Mouse (Mus musculus): ENCODE results near the gene Olfm1. TPM values are rescaled to one million over a fixed set of nuclear protein-coding genes. Genes with fewer than 3 reads are reported as not detected.

Olfm1 gene
- polyA plus RNA-seq, 1 experiment from 2014 or later = 5.1 TPM

DNA sequence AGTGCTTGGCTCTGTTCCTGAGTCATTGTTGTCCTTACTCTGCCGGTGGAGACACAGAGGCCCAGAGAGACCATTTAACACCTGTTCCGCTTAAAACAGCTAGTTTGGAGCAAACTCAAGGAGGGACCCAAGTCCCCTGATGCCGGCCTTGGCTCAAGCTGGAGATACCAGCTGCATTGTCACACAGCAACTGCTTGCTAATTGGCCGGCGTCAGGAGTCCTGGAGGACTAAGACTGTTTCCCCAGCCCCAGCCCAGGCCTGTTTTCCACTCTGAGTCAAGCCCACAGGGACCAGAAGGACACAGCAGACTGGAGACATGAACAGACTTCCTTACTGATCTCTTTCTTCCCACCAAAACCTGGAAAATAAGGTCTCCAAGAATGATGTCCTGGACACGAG lies 43.7 kb downstream of the Olfm1 start:
- Histone ChIP-seq H3K9me3 (replicated peaks; ENCODE audit: control insufficient read depth, low read length) (no peaks in the 10 kb centered on the region; the same call in 1 of the 2 replicates), H3K4me3 (ENCODE audit: low read length) (no peak overlapping the region), H3K4me1 (ENCODE audit: control insufficient read depth, insufficient read depth, low read length) (no peaks in the 10 kb centered on the region), H3K4me2 (ENCODE audit: low read depth, low read length) (no peak overlapping the region), H3K9ac (ENCODE audit: low read length) (no peak overlapping the region), H3K36me3 (ENCODE audit: control insufficient read depth, insufficient read depth) (no peaks in the 10 kb centered on the region), H3K27me3 (ENCODE audit: control insufficient read depth, insufficient read depth, low read length) (peaks cover 5% of the 10 kb centered on the region; the same call in 1 of the 2 replicates), H3K27ac (ENCODE audit: low read length) (no peak overlapping the region)
- no peak for ATAC-seq (replicated peaks; ENCODE audit: extremely low read depth, insufficient read depth, low FRiP score)
- 77% methylated on average over 6 of the region's 6 CpGs for WGBS

DNA sequence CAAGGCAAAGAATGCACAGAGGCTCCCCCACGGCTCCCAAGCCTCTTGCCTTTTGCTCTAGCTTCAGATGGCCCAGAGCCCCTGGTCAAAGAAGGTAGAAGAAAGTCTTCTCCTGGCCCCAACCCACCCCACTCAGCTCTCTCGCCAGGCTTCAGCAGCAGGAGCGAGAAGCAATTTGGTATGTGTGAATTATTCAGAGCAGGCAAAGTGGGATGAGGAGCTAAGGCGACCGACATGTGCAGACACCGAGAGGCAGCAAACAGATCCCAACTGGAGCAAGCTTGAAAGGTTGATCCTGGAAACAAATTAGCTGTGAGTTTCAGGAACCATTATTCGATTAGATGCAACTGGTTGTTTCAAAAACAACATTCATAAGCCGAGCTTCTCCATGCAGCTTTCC lies 46.8 kb downstream of the Olfm1 start:
- no peaks in the 10 kb centered on the region for H3K4me1 ChIP-seq (ENCODE audit: control insufficient read depth, insufficient read depth, low read length)
- no peak overlapping the region for H3K4me3 ChIP-seq (ENCODE audit: low read length)
- H3K27ac ChIP-seq (ENCODE audit: low read length) = no peak overlapping the region
- peaks cover 5% of the 10 kb centered on the region; the same call in 1 of the 2 replicates for H3K27me3 ChIP-seq (ENCODE audit: control insufficient read depth, insufficient read depth, low read length)
- H3K9me3 ChIP-seq (replicated peaks; ENCODE audit: control insufficient read depth, low read length) = no peaks in the 10 kb centered on the region; the same call in 1 of the 2 replicates
- ATAC-seq (replicated peaks; ENCODE audit: extremely low read depth, insufficient read depth, low FRiP score) = no peak
- H3K36me3 ChIP-seq (ENCODE audit: control insufficient read depth, insufficient read depth) = no peaks in the 10 kb centered on the region
- no peak overlapping the region for H3K4me2 ChIP-seq (ENCODE audit: low read depth, low read length)
- no peak overlapping the region for H3K9ac ChIP-seq (ENCODE audit: low read length)
- 65% methylated on average over 8 of the region's 8 CpGs for WGBS

DNA sequence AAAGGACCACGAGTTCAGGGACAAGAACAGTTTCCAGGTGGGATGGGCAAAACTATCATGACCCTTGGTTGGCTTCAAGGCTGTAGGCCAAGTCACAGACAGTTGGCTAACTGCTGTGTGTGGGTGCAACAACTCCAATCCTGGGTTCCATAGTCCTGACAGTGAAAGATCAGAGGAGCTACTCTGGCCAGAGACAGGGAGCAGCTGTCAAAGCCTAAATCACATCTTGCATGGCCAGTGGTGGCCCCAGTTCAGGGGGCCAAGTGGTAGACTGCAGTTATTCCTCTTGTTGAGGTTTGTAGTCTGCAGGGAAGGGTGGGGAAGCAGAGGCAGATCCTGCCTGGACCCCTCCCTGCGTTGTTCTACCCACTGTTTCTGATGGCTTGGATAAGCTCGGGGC lies 48.1 kb downstream of the Olfm1 start:
- WGBS = 80% methylated on average over 3 of the region's 3 CpGs

DNA sequence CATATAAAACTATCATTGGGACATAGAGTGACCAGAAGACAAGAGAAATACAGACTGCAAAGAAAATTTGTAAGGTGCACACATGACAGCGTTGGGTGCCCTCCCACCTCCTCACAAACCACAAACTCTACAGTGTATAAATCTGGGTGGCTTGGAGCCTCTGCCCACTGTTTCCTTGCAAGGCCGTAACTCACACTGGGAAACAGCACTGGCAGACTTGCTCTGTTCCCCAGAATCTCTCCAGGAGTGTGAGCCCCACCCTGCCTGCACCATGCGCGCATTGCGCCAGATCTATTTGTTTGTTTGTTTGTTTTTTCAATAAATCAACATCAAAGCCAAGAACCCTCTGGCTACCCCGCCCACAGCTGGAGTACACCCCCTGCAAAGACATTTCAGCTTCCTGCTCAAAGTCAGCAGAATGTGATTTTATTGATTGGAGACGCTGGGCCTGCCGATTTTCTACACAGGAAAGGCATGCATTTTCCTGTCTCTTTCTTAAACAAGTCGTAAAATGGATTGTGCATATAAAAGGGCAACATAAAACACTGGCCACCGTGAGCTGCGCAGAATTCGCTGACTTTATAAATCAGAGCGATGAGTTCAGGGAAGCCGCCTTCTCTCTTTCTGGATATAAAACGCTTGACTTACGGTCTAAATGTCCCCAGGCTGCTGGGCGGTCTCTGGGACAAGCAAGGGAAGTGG lies 48.9 kb downstream of the Olfm1 start:
- no peak overlapping the region for H3K9ac ChIP-seq (ENCODE audit: low read length)

More for the DNA sequence above, 48.1 kb downstream of the Olfm1 start:
- Histone ChIP-seq H3K27ac (ENCODE audit: low read length) (no peak overlapping the region), H3K9ac (ENCODE audit: low read length) (no peak overlapping the region), H3K4me3 (ENCODE audit: low read length) (no peak overlapping the region), H3K27me3 (ENCODE audit: control insufficient read depth, insufficient read depth, low read length) (peaks cover 5% of the 10 kb centered on the region; the same call in 1 of the 2 replicates), H3K9me3 (replicated peaks; ENCODE audit: control insufficient read depth, low read length) (no peaks in the 10 kb centered on the region; the same call in 1 of the 2 replicates), H3K36me3 (ENCODE audit: control insufficient read depth, insufficient read depth) (no peaks in the 10 kb centered on the region), H3K4me2 (ENCODE audit: low read depth, low read length) (no peak overlapping the region), H3K4me1 (ENCODE audit: control insufficient read depth, insufficient read depth, low read length) (no peaks in the 10 kb centered on the region)
- no peak for ATAC-seq (replicated peaks; ENCODE audit: extremely low read depth, insufficient read depth, low FRiP score)

DNA sequence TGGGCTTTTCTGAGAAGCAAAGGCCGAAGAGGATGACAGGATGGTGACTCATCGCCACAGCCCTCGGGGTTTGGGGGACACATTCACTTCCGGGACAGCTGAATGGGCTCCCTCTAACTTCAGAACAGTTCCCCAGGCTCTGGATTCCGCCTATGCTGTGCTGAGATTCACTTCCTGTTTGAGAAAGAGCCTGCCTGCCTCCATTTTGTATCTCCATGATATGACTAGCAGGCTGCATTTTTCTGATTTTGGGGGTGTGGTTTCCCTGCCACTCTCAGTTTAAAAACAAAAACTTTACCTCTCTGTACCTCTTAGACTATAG lies 49.4 kb downstream of the Olfm1 start:
- WGBS = 42% methylated on average over 5 of the region's 5 CpGs
- no peak for ATAC-seq (replicated peaks; ENCODE audit: extremely low read depth, insufficient read depth, low FRiP score)
- no peak overlapping the region for H3K9ac ChIP-seq (ENCODE audit: low read length)
- no peak overlapping the region for H3K4me3 ChIP-seq (ENCODE audit: low read length)
- no peak overlapping the region for H3K27ac ChIP-seq (ENCODE audit: low read length)
- H3K4me2 ChIP-seq (ENCODE audit: low read depth, low read length) = no peak overlapping the region
- peaks cover 5% of the 10 kb centered on the region; the same call in 1 of the 2 replicates for H3K27me3 ChIP-seq (ENCODE audit: control insufficient read depth, insufficient read depth, low read length)
- H3K36me3 ChIP-seq (ENCODE audit: control insufficient read depth, insufficient read depth) = no peaks in the 10 kb centered on the region
- H3K9me3 ChIP-seq (replicated peaks; ENCODE audit: control insufficient read depth, low read length) = no peaks in the 10 kb centered on the region; the same call in 1 of the 2 replicates
- H3K4me1 ChIP-seq (ENCODE audit: control insufficient read depth, insufficient read depth, low read length) = no peaks in the 10 kb centered on the region

More for the DNA sequence above, 48.9 kb downstream of the Olfm1 start:
- H3K4me2 ChIP-seq (ENCODE audit: low read depth, low read length) = no peak overlapping the region
- H3K9me3 ChIP-seq (replicated peaks; ENCODE audit: control insufficient read depth, low read length) = no peaks in the 10 kb centered on the region; the same call in 1 of the 2 replicates
- no peaks in the 10 kb centered on the region for H3K4me1 ChIP-seq (ENCODE audit: control insufficient read depth, insufficient read depth, low read length)
- H3K27ac ChIP-seq (ENCODE audit: low read length) = no peak overlapping the region
- peaks cover 5% of the 10 kb centered on the region; the same call in 1 of the 2 replicates for H3K27me3 ChIP-seq (ENCODE audit: control insufficient read depth, insufficient read depth, low read length)
- whole genome bisulfite sequencing = 74% methylated on average over 17 of the region's 17 CpGs
- ATAC-seq (replicated peaks; ENCODE audit: extremely low read depth, insufficient read depth, low FRiP score) = no peak
- H3K36me3 ChIP-seq (ENCODE audit: control insufficient read depth, insufficient read depth) = no peaks in the 10 kb centered on the region
- H3K4me3 ChIP-seq (ENCODE audit: low read length) = no peak overlapping the region

DNA sequence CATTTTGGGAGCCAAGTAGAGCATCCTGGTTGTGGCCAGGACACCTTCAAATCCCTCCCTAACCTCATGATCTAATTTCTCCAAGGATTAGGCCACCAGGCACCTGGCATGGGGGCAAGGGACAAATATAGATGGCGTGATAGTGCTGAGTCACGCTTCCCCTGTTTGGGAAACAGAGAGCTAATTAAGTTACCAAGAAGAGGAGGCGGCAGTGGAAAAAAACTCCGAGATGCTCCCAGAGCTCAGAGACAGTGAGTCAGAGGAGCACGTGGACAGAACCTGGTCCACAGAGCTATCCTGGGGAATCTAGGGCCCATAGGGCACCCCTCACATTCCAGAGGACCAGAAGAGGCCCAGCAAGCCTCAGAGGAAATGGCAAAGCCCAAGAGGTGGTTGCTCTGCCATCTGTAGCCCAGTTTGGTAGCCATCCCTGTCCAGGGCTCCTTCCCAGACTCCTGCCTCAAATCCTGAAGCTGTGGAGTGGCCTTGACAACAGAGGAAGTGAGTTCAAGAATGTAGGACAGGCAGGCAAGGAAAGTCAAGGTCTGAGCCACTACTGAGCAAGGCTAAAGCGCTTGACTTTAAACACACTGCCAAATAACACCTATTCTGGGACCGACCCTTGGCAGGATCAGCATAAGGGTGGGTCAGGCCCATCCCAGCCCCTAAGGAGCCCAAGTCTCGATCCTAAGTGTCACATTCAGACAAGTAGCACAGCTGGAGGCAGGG lies 52.0 kb downstream of the Olfm1 start:
- Histone ChIP-seq H3K4me1 (ENCODE audit: control insufficient read depth, insufficient read depth, low read length) (no peaks in the 10 kb centered on the region), H3K27me3 (ENCODE audit: control insufficient read depth, insufficient read depth, low read length) (peaks cover 5% of the 10 kb centered on the region; the same call in 1 of the 2 replicates), H3K9ac (ENCODE audit: low read length) (no peak overlapping the region), H3K4me3 (ENCODE audit: low read length) (no peak overlapping the region), H3K9me3 (replicated peaks; ENCODE audit: control insufficient read depth, low read length) (no peaks in the 10 kb centered on the region), H3K4me2 (ENCODE audit: low read depth, low read length) (no peak overlapping the region), H3K27ac (ENCODE audit: low read length) (no peak overlapping the region), H3K36me3 (ENCODE audit: control insufficient read depth, insufficient read depth) (no peaks in the 10 kb centered on the region)
- ATAC-seq (replicated peaks; ENCODE audit: extremely low read depth, insufficient read depth, low FRiP score) = no peak
- 63% methylated on average over 8 of the region's 8 CpGs for WGBS

DNA sequence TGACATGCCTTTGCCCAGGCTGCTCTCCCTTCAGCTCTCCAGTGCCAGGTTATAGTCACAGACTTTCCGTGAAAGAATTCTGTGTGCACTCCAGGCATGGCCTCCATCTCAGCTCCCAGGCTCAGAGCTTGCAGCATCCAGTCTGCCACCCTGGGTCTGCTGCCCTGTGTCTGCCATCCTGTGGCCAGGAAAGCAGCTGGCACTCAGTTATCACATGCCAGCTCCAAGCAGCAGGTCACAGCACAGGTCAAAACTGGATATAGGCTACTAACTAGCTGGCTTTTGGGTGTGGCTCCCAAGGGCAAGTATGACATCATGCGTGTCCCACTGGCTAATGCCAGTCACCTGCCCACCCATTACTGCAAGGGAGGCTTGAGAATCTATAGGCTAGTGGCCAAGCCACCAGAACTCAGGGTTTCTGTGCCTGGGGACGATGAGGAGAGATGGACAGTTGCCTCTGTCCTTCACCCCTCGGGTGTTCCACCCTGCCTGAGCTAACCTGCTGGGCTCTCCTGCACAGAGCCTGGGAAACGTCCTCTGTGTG lies 53.4 kb downstream of the Olfm1 start:
- Histone ChIP-seq H3K27ac (ENCODE audit: low read length) (no peak overlapping the region), H3K4me3 (ENCODE audit: low read length) (no peak overlapping the region), H3K36me3 (ENCODE audit: control insufficient read depth, insufficient read depth) (no peaks in the 10 kb centered on the region), H3K9me3 (replicated peaks; ENCODE audit: control insufficient read depth, low read length) (no peaks in the 10 kb centered on the region), H3K27me3 (ENCODE audit: control insufficient read depth, insufficient read depth, low read length) (no peaks in the 10 kb centered on the region), H3K4me2 (ENCODE audit: low read depth, low read length) (no peak overlapping the region), H3K4me1 (ENCODE audit: control insufficient read depth, insufficient read depth, low read length) (no peaks in the 10 kb centered on the region), H3K9ac (ENCODE audit: low read length) (no peak overlapping the region)
- 67% methylated on average over 5 of the region's 5 CpGs for WGBS
- no peak for ATAC-seq (replicated peaks; ENCODE audit: extremely low read depth, insufficient read depth, low FRiP score)

DNA sequence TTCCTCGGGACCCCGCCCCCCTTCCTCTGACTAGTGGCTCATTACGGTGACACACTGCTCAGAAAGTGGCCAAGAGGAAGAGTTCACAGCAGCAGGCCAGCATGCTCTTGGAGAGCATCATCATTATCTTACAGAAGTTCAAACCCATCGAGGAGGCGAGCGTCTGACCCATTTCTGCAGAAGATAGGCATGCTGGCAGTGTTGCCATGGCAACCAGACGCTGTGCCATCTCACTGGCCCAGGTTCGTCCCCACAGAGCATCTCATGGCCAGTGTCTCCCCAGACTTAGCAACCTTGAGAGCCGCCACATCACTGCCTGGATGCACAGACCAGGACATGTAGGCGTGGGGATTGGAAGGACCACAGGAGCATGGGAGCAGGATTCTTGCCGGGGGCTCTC lies 54.3 kb downstream of the Olfm1 start:
- no peaks in the 10 kb centered on the region for H3K27me3 ChIP-seq (ENCODE audit: control insufficient read depth, insufficient read depth, low read length)
- no peak for ATAC-seq (replicated peaks; ENCODE audit: extremely low read depth, insufficient read depth, low FRiP score)
- H3K27ac ChIP-seq (ENCODE audit: low read length) = no peak overlapping the region
- no peaks in the 10 kb centered on the region for H3K9me3 ChIP-seq (replicated peaks; ENCODE audit: control insufficient read depth, low read length)
- H3K36me3 ChIP-seq (ENCODE audit: control insufficient read depth, insufficient read depth) = no peaks in the 10 kb centered on the region
- H3K4me3 ChIP-seq (ENCODE audit: low read length) = no peak overlapping the region
- H3K4me1 ChIP-seq (ENCODE audit: control insufficient read depth, insufficient read depth, low read length) = no peaks in the 10 kb centered on the region
- H3K4me2 ChIP-seq (ENCODE audit: low read depth, low read length) = no peak overlapping the region
- H3K9ac ChIP-seq (ENCODE audit: low read length) = no peak overlapping the region
- 82% methylated on average over 11 of the region's 11 CpGs for WGBS

DNA sequence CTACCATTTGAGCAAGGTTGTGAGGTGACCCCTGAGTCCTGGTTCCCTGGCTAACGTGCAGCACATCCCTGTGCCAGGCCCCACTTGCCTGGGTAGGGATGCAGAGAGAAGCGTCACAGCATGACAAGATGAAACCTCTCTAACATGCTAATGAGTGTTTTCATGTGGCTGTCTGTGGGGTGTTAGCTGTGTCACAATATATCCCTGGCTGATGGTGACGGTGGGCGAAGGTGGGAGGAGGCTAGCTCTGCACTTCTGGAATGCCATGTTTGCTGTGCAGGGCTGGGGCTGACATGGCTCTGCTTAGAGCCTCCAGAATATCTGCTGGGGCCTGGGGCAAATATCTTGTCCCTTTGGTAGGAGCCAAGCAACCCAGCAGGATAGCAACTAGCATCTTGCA lies 59.8 kb downstream of the Olfm1 start:
- Histone ChIP-seq H3K4me1 (ENCODE audit: control insufficient read depth, insufficient read depth, low read length) (no peaks in the 10 kb centered on the region), H3K9ac (ENCODE audit: low read length) (no peak overlapping the region), H3K4me2 (ENCODE audit: low read depth, low read length) (no peak overlapping the region), H3K36me3 (ENCODE audit: control insufficient read depth, insufficient read depth) (no peaks in the 10 kb centered on the region), H3K27me3 (ENCODE audit: control insufficient read depth, insufficient read depth, low read length) (no peaks in the 10 kb centered on the region), H3K4me3 (ENCODE audit: low read length) (no peak overlapping the region), H3K27ac (ENCODE audit: low read length) (no peak overlapping the region), H3K9me3 (replicated peaks; ENCODE audit: control insufficient read depth, low read length) (no peaks in the 10 kb centered on the region)
- ATAC-seq (replicated peaks; ENCODE audit: extremely low read depth, insufficient read depth, low FRiP score) = no peak
- WGBS = 79% methylated on average over 4 of the region's 4 CpGs
